Mouse (Mus musculus) neural tube, postnatal 0 days (tissue): ENCODE measurements around the gene Olfr462. TPM values are rescaled to one million over a fixed set of nuclear protein-coding genes. Genes with fewer than 3 reads are reported as not detected.

Experiments used
- polyA plus RNA-seq: library from polyadenylated mRNA; unstranded; fragments of >200 nt; fragmentation: Nextera tagmentation; extraction: Ambion mirVana; gene quantifications from 2 replicates; pipeline ENCODE4 v1.2.1, GENCODE M21; 2015

Gene Olfr462
- polyA plus RNA-seq, result not detected in 2 replicates

GRCm38 (mm10) chr11:87892168-87892567, at the start of gene Olfr462:
Gene Olfr462, minus strand, starts transcription at chr11:87892268.

GRCm38 (mm10) chr11:87920966-87921365, 28.9 kb upstream of the Olfr462 start, which contains the start of gene Olfr464:
Gene Olfr464, minus strand, starts transcription at chr11:87920967.

GRCm38 (mm10) chr11:87897287-87897686, 5.2 kb upstream of the Olfr462 start, which contains the start of gene Olfr463:
Gene Olfr463, minus strand, starts transcription at chr11:87897387.

DNA sequence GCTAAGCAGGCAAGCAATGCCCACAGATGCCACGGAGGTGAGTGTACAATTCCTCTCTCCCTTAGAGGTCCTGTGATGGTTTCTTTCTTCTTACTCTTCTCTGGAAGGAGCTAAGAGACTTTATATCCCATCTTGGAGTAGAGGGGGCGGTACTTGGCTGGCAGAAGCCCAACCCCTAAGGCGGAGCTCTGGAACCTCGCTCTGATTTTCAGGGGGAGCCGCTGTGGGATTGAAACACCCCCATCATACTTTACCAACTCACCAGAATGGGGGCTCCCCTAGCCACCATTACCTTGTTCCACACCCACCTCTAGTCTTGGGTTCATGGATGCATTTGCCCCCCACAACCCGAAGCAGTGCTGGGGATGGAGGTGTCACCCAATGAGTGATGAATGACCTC, 16.6 kb downstream of the Olfr462 start, which contains the start of gene Epx:
Gene Epx (minus strand): TSS at position 101 of the 400 bp plus-strand sequence.

GRCm38 (mm10) chr11:87852690-87853596, 39.1 kb downstream of the Olfr462 start, which contains the start of gene Mks1:
Gene Mks1, plus strand, starts transcription at chr11:87853215.

Other genes with a start within 250 kb of the Olfr462 start
- 0.88 and 1.0 TPM in 2 replicates for gene Rnf43, start 229.5 kb downstream of the Olfr462 start, polyA plus RNA-seq
- gene Supt4a, start 154.7 kb downstream of the Olfr462 start, polyA plus RNA-seq, result 124 and 135 TPM in 2 replicates
- 28.1 and 43.5 TPM in 2 replicates for gene Tspoap1, start 131.7 kb downstream of the Olfr462 start, polyA plus RNA-seq
- 0.27 TPM in 1 of 2 replicates, not detected in the other for gene Mpo, start 98.7 kb downstream of the Olfr462 start, polyA plus RNA-seq
- gene Lpo, start 64.0 kb downstream of the Olfr462 start, polyA plus RNA-seq, result 2.7 and 3.0 TPM in 2 replicates
- 7.0 TPM in 2 replicates for gene Mks1, start 39.1 kb downstream of the Olfr462 start, polyA plus RNA-seq
- gene Epx, start 16.7 kb downstream of the Olfr462 start, polyA plus RNA-seq, result 1.3 and 1.4 TPM in 2 replicates
- gene Olfr463, start 5.1 kb upstream of the Olfr462 start, polyA plus RNA-seq, result 0.10 TPM in 1 of 2 replicates, not detected in the other
- gene Olfr464, start 28.7 kb upstream of the Olfr462 start, polyA plus RNA-seq, result 0.25 and 0.47 TPM in 2 replicates
- gene Dynll2, start 95.3 kb upstream of the Olfr462 start, polyA plus RNA-seq, result 77.6 and 79.0 TPM in 2 replicates
- 126 and 133 TPM in 2 replicates for gene Srsf1, start 155.1 kb upstream of the Olfr462 start, polyA plus RNA-seq
- 28.3 and 28.8 TPM in 2 replicates for gene Vezf1, start 176.0 kb upstream of the Olfr462 start, polyA plus RNA-seq
- gene Cuedc1, start 205.8 kb upstream of the Olfr462 start, polyA plus RNA-seq, result 46.9 and 48.7 TPM in 2 replicates